Mouse (Mus musculus) adrenal gland, postnatal 10 days (tissue): Measurements from ENCODE around the gene Atp6v1b1. TPM values are rescaled to one million over a fixed set of nuclear protein-coding genes. Genes with fewer than 3 reads are reported as not detected.
"Not testable (repeated sequence)": the region's sequence is repeated elsewhere in the genome, so short reads cannot be mapped to it uniquely, and the experiment has no call there.

Source experiments
- DNase-seq: peaks from one replicate; pipeline ENCODE4 v3.0.0; 2021; ENCODE audit warnings: mixed read lengths
- total RNA-seq, 2 experiments: library from RNA; stranded (reverse); gene quantifications; 2 replicates each; pipeline ENCODE4 v1.2.3; 2021

Atp6v1b1 gene
- total RNA-seq, 2 experiments from 2014 or later: not detected

DNA sequence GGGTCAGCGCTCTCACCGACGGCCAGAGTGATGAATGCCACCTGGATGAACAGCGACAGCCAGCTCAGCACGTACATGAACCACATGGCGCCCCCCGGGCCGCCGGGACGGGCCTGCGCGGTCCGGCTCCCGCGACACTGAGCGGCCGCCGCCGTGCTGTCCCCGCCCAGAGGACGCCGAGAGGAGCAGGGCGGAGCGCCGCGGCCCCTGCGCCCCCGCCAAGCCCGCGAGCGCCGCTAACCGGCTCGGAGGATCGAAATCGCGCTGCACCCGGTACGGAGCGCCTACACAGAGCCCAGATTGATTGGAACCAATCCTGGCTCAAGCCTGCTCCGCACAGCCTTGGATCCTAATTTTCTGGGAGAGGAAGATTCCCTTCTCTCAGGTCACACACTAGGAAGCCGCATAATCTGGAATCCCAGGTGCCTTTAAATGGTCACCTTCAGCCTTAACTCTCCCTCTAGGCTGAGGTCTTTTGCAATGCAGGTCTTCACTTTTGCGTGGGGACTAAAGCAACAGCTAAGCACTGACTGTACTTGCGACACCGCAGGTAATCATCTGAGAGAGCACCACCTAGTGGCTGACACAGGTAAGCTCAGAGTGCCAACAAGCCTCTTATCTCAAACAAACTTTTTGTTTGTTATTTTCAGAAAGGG lies 33.0 kb downstream of the Atp6v1b1 start, which contains the start of gene Tex261:
Gene Tex261 (minus strand): TSS at position 176 of the 656 bp plus-strand sequence.
- DNase-seq: peak; percentile 97

DNA sequence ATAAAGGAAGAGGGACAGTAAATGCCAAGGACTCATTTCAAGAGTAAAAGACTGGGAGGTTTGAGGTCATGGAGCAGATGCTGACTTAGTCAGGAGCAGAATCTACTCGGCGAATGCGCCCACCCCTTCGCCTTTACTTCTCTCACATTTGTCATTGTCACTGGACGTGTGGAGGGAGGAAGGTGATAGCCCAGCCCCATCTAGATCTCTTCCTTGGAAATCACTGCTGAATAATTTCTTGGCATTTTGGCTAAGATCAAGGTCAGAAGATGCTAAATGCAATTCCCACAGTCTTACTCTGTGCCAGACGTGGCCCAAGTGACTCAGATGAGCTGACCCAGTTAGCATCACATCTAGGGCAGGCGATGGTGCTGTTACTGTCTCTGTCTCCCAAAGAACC lies 35.5 kb downstream of the Atp6v1b1 start:
- DNase-seq: peak; percentile 51

DNA sequence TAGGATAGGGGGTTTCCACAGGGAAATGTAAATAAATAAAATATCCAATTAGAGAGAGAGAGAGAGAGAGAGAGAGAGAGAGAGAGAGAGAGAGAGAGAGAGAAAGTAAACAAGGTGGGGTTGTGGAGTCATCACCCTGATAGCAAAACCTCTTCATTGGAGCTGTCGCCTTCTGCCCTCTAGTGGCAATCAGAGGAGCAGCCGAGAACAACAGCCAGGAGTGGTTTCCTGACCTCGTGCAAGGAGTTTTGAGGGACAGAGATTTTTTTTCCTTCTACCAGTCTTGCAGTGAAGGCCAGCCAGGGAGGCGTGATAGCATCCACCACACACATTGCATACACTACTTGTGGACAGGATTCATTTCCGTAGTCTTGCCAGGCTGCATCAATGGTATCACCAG lies 36.2 kb downstream of the Atp6v1b1 start:
- DNase-seq: peak; percentile 71

DNA sequence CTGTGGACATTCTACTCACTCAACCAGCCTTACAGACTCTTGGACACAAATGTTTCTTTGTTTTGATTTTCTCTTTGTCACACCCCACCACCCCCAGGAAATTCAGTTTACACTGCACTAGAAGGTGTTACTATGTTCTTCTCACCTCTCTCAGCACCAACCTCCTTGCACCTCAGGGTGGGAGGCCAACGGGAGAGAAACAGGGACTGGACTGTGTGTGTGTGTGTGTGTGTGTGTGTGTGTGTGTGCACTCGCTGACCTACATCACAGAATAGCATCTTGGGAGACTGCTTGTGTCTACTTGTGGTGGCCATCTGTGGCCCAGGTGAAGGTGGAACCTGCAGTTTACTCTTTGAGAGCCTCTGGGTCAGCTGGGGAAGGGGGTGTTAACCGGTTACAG lies 43.6 kb downstream of the Atp6v1b1 start:
- DNase-seq: no peak

DNA sequence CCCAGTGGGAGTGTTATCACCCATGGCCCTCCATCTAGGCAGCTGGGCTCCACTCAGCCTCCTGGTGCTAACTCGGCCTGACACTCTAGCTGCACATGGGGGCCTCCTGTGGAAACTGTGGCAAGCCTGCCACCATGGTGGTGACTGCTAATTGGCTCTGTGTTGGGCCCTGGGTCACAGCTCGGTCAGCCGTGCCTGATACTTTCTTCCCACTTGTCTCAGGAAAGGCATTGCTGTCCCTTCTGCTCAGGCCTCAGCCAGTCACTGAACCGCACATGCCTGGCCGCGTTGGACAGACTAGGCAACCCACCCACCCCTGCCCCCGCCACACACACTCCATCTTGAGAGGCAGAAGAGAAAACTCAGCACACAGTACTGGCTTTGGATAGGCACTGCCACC lies 45.8 kb downstream of the Atp6v1b1 start:
- no peak for DNase-seq

DNA sequence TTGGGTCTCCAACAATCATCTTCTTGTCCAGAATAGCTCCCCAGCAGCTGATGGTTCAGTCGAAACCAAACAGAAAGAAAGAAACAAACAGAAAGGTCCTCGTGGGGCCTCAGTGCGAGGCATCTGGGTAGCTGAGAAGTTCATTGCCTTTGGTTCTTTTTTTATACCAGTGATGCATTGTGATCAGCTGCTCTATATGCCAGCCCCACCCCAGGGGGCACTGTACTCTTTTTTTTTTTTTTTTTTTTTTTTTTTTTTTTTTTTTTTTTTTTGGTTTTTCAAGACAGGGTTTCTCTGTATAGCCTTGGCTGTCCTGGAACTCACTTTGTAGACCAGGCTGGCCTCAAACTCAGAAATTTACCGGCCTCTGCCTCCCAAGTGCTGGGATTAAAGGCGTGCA lies 47.7 kb downstream of the Atp6v1b1 start:
- DNase-seq: not testable (repeated sequence)

DNA sequence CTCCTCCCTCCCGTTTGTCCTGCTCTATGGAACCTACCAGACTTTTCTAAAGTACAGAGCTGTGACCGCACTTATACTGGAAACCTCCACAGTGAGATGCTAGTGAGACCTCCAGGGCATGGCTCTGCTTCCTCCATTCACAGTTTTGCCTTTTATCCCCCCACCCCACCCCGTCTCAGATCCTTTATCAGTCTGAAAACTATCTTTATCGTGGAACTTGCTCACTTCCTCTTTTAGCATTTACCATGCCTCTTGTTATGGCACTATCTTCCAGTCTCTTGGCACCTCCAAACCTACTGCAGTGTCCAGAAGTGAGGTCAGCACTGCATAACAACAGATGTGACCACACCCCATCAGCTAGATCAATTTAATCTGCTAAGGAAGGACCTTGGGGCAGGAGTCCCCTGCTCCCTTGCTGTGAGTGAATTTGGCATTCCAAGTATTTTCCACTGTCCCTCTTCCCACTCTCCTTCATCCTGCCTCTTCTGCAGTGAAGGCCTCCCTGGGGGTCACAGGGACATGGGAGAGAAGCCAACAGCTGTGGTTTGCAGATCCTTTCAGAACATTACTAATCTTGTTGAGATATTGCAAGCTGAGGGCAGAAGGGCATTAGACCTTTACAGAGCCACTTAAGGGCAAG lies 48.6 kb downstream of the Atp6v1b1 start:
- peak; percentile 29 for DNase-seq

DNA sequence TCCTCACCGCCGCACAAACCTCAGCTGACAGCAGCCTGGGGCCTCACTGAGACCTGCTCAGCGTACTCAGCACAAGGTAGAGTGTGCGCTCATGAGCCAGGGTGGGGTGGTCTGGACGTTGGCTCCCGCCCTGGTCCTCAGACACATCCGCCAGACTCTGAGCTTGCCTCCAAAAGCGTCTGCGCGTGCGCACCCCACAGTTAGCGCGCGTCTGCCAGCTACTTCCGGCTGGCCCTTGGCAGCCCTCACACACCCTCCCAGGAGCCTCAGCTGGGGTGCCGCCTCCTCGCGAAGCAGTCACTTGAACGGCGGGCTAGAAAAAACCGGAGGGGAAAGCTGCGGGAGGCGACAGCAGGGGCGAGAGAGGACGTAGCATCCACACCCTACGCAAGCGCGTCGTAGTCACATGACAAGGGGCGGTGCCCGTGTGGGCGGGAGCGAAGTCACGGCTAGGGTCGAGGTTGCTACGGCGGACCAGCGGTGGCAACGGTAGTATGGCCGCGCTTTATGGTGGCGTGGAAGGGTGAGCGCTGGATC lies 52.0 kb downstream of the Atp6v1b1 start, which contains the start of gene Nagk:
Gene Nagk (plus strand): TSS at position 223 of the 537 bp plus-strand sequence.
- peak; percentile 95 for DNase-seq

DNA sequence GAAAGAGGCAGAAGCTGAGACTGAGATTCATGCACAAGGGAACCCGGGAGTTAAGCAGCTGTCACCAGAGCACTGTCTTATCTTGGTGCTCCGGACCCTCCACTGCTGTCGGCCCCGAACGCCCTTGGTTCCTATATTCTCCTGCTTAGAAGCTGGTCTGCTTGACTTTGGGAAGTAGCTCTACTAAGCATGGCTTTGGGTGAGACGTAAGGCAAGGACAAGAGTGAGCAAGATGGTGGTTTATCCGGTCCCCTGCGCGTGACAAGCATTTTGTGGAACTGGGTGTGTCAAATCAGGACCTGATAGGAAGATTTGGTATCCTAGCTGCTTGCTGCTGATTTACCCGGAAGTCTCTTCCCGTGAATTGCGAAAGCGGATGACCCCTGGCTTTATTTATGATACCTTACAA lies 52.7 kb downstream of the Atp6v1b1 start:
- peak; percentile 42 for DNase-seq

DNA sequence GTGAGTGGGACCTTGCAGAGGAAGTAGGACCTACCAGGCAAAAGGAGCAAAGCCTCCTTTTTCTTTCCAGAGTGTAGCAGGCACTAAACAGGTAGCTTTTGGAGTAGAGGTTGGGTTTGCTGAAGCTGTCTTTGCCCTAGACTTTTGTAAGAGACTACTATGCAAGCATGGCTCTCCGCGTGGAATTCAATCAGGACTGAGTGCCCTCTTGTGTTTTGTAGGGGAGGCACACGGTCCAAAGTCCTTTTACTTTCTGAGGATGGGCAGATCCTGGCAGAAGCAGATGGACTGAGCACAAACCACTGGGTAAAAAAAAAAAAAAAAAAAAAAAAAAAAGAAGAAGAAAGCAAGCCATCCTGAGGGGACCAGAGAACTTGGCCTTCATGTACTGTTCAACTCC lies 53.9 kb downstream of the Atp6v1b1 start:
- DNase-seq: no peak

DNA sequence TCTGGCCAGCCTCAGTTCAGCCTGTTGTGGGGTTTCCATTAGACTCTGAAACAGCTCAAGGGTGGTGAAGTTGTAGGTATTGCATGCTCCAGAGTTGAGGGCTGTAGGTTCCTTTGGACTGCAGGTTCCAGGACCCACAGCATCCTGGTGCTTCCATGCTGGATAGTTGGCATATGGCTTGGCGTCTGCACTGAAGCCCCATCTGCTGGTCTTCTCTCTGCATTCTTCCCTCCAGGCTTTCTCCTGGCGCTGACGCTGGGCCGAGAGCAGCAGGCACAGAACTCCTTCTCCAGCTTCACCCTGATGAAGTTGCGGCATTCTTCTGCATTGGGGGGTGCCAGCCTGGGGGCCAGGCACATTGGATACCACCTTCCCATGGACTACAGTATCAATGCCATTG lies 59.2 kb downstream of the Atp6v1b1 start:
- DNase-seq: no peak

DNA sequence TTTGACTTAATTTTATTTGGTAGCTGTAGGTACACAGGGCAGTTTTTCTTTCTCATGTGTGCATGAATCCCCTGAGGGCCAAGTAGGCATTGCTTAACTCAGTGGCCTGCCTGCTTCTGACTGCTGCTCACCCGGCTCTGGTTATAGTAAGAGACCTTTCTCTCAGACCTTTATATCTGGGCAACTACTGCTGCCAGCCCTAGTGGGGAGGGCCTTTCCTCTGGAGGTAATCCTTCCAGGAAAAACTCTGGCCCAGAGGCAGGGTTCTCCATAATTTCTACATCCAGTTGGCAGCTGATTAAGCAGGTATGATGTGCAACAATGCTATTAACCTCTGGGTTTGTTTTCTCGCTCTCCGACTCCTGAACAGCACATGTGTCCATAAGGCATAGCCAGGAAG lies 60.1 kb downstream of the Atp6v1b1 start:
- DNase-seq: peak; percentile 50

Other genes starting within 250 kb of the Atp6v1b1 start
- gene Dguok, start 236.0 kb upstream of the Atp6v1b1 start, total RNA-seq: 10 to 100 TPM; 38.0 to 50.0 TPM
- 1 to 10 TPM; 3.2 to 5.6 TPM for gene Actg2, start 206.7 kb upstream of the Atp6v1b1 start, total RNA-seq
- 10 to 100 TPM; 18.3 to 23.4 TPM for gene Stambp, start 170.3 kb upstream of the Atp6v1b1 start, total RNA-seq
- 10 to 100 TPM in 1 of 2 experiments, 1 to 10 TPM in 1; 6.5 to 17.5 TPM for gene Clec4f, start 86.8 kb upstream of the Atp6v1b1 start, total RNA-seq
- under 1 TPM; 0.39 to 0.45 TPM for gene Cd207, start 65.1 kb upstream of the Atp6v1b1 start, total RNA-seq
- not detected for gene Vax2, start 31.7 kb upstream of the Atp6v1b1 start, total RNA-seq
- under 1 TPM in 1 of 2 experiments, not detected in 1; 0.15 TPM for gene Ankrd53, start 19.7 kb downstream of the Atp6v1b1 start, total RNA-seq
- gene Tex261, start 32.8 kb downstream of the Atp6v1b1 start, total RNA-seq: 10 to 100 TPM; 89.1 to 93.1 TPM
- 10 to 100 TPM; 38.8 to 42.8 TPM for gene Nagk, start 52.0 kb downstream of the Atp6v1b1 start, total RNA-seq
- 10 to 100 TPM; 24.8 to 25.4 TPM for gene Paip2b, start 88.8 kb downstream of the Atp6v1b1 start, total RNA-seq
- gene Zfp638, start 124.1 kb downstream of the Atp6v1b1 start, total RNA-seq: 10 to 100 TPM; 69.6 to 82.5 TPM